Mouse (Mus musculus) small intestine, adult 2 months (tissue): Measurements from ENCODE around the gene A530016L24Rik.

Source experiments
- CTCF ChIP-seq: fragments of 200-500 bp; IDR thresholded peaks from 2 replicates; pipeline ENCODE4 v1.5.1; 2012; ENCODE audit warnings: low read depth, mild to moderate bottlenecking, control low read depth, inconsistent platforms, low read length, moderate library complexity, mixed read lengths; ENCODE audit not compliant: insufficient replicate concordance, insufficient read length; ENCODE audit errors: extremely low read depth
- POLR2A ChIP-seq: fragments of 200-500 bp; IDR thresholded peaks from 2 replicates; pipeline ENCODE4 v1.6.1; 2012; ENCODE audit warnings: low read depth, mild to moderate bottlenecking, control low read depth, inconsistent platforms, low read length, moderate library complexity

- TF ChIP-seq CTCF (no peak), POLR2A (no peak)
Observed at GRCm38 (mm10) chr12:112549287-112549686, 60.0 kb downstream of the A530016L24Rik start.
